Mouse (Mus musculus): ENCODE measurements at regions not wholly inside any gene's neighbourhood (a gene's known extent, or its start where the extent isn't known, plus 50 kb on each side); places are given as distances from the start of the nearest gene placed in this dataset.

- no peak for DNase-seq (ENCODE audit: low spot score)
Observed at GRCm38 (mm10) chr5:111946281-111946680, 212.6 kb downstream of the Gm26897 start.

GRCm38 (mm10) chr5:111957698-111958097 lies 224.0 kb downstream of the Gm26897 start:
- DNase-seq (ENCODE audit: low spot score) = no peak

GRCm38 (mm10) chr5:111958226-111958625 lies 224.5 kb downstream of the Gm26897 start:
- peak; percentile 6 for DNase-seq (ENCODE audit: low spot score)

GRCm38 (mm10) chr5:111965311-111965710 lies 231.6 kb downstream of the Gm26897 start:
- no peak for DNase-seq (ENCODE audit: low spot score)

GRCm38 (mm10) chr5:111968121-111968520 lies 234.4 kb downstream of the Gm26897 start:
- DNase-seq (ENCODE audit: low spot score) = no peak

GRCm38 (mm10) chr5:111968701-111969100 lies 235.0 kb downstream of the Gm26897 start:
- no peak for DNase-seq (ENCODE audit: low spot score)

- no peak for DNase-seq (ENCODE audit: low spot score)
Observed at GRCm38 (mm10) chr5:111971193-111971592, 237.5 kb downstream of the Gm26897 start.

GRCm38 (mm10) chr5:111971952-111972351 lies 238.2 kb downstream of the Gm26897 start:
- DNase-seq (ENCODE audit: low spot score) = no peak

GRCm38 (mm10) chr5:111975686-111976085 lies 242.0 kb downstream of the Gm26897 start:
- DNase-seq (ENCODE audit: low spot score) = no peak

- no peak for DNase-seq (ENCODE audit: low spot score)
Observed at GRCm38 (mm10) chr5:111979601-111980000, 245.9 kb downstream of the Gm26897 start.

- DNase-seq (ENCODE audit: low spot score) = no peak
Observed at GRCm38 (mm10) chr5:111982106-111982505, 248.4 kb downstream of the Gm26897 start.

- no peak for DNase-seq (ENCODE audit: low spot score)
Observed at GRCm38 (mm10) chr5:111985997-111986396, 252.3 kb downstream of the Gm26897 start.

- no peak for DNase-seq (ENCODE audit: low spot score)
Observed at GRCm38 (mm10) chr5:111987036-111987435, 253.3 kb downstream of the Gm26897 start.

GRCm38 (mm10) chr5:111991805-111992204 lies 258.1 kb downstream of the Gm26897 start:
- no peak for DNase-seq (ENCODE audit: low spot score)

GRCm38 (mm10) chr5:111993221-111993620 lies 259.1 kb downstream of the Cryba4 start:
- DNase-seq (ENCODE audit: low spot score) = no peak

- no peak for DNase-seq (ENCODE audit: low spot score)
Observed at GRCm38 (mm10) chr5:111993930-111994329, 258.4 kb downstream of the Cryba4 start.

- no peak for DNase-seq (ENCODE audit: low spot score)
Observed at GRCm38 (mm10) chr5:111996806-111997205, 255.5 kb downstream of the Cryba4 start.

- no peak for DNase-seq (ENCODE audit: low spot score)
Observed at GRCm38 (mm10) chr5:112001742-112002701, 250.3 kb downstream of the Cryba4 start.

- no peak for DNase-seq (ENCODE audit: low spot score)
Observed at GRCm38 (mm10) chr5:112002856-112003660, 249.3 kb downstream of the Cryba4 start.

- no peak for DNase-seq (ENCODE audit: low spot score)
Observed at GRCm38 (mm10) chr5:112004041-112004440, 248.3 kb downstream of the Cryba4 start.

GRCm38 (mm10) chr5:112012505-112013164 lies 239.7 kb downstream of the Cryba4 start:
- DNase-seq (ENCODE audit: low spot score) = no peak

GRCm38 (mm10) chr5:112018925-112019324 lies 233.4 kb downstream of the Cryba4 start:
- no peak for DNase-seq (ENCODE audit: low spot score)
